Mouse (Mus musculus) skeletal muscle tissue, adult 2 months (tissue): ENCODE results near the gene Akt2.

Experiments used
- DNase-seq: peaks from one replicate; pipeline ENCODE4 v3.0.0-alpha.2; 2012; ENCODE audit warnings: low read depth, low spot score

Gene Akt2

GRCm38 (mm10) chr7:27591266-27592216, at the start of gene Akt2:
Gene Akt2, plus strand, starts transcription at chr7:27591552.
- peak; percentile 99 for DNase-seq

DNA sequence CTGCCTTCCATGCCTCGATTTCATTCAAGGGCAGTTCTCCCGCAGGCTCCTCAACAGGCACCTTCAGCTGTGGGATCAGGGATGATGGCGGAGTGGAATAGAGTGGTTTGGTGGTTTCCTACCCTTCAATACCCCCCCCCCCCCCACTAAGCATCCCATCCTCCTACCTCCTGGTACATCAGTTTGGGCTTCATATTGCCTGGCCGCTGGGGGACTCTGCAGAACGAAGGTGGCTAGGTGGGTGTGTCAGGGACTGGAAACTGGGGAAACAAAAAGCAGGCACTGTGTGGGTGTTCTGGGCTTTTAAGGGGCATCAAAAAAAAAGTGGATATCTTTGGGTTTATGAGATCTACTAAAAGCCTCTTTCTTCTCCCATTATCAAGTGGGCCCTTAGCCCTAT, 49.4 kb upstream of the Akt2 start:
- no peak for DNase-seq

GRCm38 (mm10) chr7:27542392-27543033, 48.8 kb upstream of the Akt2 start:
- DNase-seq, result peak; percentile 52

DNA sequence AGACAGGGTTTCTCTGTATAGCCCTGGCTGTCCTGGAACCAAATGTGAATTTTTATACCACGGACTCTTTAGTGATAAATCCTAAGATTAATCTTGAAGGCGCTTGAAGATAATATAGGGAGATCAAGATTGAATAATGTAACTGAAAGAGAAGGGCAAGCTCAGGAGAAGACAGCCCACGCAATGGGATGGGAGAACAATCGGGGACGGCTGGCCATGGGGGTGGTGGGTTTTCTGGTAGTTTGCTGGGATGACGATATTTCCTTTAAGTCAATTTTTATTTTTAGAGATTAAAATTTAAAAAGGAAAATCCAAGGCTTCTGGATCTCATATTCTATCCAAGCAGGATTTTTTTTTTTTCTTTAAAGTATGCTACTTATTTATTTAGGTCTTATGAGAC, 48.3 kb upstream of the Akt2 start:
- no peak for DNase-seq

DNA sequence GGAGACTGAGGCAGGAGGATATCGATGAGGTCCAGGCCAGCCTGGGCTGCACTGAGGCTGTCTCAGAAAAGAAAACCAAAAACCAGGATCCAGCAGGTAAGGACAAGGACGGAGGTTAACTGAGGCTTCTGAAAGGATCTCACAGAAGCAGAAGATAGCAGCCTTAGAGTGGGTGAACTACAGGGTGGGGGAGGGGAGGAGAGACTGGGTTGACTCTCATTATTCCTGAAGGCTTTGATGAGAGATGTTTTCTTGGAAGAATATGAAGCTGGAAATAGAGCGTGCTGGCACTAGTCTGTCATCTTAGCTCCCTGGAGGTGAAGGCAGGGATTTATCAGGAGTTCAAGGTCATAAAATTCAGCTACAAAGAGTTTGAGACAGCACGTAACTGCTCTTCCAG, 47.5 kb upstream of the Akt2 start:
- no peak for DNase-seq

DNA sequence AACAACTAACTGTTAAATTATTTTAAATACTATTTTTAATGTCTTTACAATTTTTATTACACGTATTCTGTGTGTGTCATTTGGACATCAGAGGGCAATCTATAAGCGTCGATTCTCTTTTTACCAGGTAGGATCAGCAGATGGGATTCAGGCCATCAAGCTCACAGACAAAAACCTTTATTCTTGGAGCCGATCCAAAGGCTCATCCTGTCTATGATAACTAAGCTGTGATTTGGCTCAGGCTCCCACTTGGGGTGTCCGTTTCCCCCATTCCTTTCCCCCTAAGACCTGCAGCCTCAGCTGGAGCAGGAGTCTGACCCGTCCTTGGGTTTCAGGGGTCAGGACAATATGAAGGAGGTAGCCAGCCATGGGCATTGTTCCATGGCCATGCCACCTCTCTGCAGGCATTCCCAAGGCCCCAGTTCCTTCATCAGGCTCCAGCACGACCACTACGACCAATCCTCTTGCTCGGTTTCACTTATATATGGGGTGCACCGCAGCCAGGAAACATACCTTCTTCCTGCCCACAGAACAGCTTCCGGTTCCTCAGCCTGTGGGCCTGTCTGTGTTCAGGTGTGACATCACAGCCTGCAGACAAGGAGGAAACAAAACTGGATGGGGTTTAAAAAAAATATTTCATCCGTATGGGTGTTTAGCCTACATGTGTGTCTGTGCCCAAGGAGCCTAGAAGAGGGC, 46.5 kb upstream of the Akt2 start:
- DNase-seq, result no peak

DNA sequence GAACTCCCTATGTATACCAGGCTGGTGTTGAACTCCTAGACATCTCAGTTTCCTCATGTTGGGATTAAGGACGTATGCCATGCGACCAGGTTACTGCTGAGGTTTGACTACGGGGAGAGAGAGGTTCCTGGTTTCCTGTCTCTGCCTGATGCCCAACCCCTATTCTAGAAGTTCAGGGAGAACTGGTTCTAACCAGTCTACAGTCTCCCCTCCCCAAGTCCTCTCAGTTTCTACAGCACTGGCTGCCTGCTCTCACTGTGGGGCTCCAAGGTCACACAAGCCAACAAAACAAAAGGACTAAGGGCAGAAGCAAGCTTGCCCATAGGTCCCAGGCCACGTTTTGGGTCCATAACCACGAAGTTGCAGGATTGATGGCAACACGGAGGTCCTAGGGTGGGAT, 41.8 kb upstream of the Akt2 start:
- no peak for DNase-seq

DNA sequence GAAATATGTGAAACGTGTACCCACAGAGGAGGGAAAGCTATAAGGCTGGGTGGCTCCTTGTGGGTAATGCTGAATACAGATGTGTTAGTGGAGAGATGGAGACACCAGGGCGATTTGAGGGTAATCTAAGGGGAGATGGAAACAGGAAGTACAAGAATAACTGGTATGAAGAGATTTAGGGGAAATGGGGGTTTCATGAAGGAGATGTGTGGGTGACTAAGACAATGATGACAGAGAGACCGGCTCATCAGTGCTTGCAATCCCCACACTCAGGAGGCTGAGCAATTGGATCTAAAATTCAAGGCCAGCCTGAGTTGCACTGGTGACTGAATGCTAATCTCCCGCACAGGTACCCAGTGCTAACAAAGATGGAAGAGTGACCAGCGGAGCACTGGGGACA, 39.3 kb upstream of the Akt2 start:
- DNase-seq, result no peak

GRCm38 (mm10) chr7:27552931-27553513, 38.3 kb upstream of the Akt2 start, which contains the start of the genes Pld3 and 2310022A10Rik:
Gene Pld3, minus strand, starts transcription at chr7:27553218.
Gene 2310022A10Rik, plus strand, starts transcription at chr7:27553233.
- peak; percentile 97 for DNase-seq

DNA sequence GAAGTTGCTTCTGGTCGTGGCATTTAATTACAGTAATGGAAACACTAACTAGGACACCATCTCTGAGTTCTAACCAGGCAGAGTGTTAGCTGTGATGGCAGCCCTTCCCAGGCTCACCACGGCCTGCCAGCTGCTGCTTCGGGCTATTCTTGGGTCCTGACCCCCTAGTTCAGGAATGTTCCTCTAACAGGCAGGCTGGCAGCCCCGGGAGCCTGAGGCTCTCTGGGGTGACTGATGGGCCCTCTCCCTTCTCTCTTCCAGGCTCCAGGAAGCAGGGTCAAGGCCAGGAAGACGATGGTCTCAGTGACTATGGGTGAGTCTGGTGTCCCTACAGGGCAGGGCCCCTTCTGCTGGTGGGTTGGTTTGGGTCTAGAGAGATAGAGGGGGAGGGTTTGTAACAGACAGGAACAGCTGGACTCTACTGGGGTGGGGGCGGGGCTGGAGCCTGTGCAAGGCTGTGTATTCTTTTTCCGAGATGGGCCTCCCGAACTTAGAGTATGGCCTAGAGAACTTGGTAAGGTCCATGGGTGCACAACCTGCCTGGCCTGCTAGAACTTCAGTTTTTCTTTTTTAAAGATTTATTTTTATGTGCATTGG, 31.0 kb upstream of the Akt2 start:
- peak; percentile 88 for DNase-seq

DNA sequence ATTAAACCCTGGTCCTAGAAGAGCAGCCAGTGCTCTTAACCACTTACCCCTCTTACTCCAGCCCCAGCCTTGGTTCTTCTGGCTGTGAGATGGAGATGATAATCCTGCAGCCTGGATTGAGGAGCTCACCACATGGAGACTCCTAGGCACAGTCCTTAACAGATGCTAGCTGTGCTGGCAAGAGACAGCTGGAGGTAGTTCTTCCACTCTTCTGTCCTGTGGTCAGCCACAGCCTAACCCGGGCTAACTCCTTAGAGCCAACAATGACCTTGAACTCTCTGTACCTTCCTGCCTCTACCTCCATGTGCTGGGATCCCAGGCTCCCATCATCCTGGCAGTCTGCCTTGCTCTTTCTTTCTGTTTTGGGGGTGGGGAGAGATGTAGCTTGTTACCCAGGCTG, 30.4 kb upstream of the Akt2 start:
- DNase-seq, result no peak

- DNase-seq, result no peak
Measured at GRCm38 (mm10) chr7:27569580-27570224, 21.6 kb upstream of the Akt2 start.

GRCm38 (mm10) chr7:27572133-27572532, 19.2 kb upstream of the Akt2 start:
- DNase-seq, result no peak

DNA sequence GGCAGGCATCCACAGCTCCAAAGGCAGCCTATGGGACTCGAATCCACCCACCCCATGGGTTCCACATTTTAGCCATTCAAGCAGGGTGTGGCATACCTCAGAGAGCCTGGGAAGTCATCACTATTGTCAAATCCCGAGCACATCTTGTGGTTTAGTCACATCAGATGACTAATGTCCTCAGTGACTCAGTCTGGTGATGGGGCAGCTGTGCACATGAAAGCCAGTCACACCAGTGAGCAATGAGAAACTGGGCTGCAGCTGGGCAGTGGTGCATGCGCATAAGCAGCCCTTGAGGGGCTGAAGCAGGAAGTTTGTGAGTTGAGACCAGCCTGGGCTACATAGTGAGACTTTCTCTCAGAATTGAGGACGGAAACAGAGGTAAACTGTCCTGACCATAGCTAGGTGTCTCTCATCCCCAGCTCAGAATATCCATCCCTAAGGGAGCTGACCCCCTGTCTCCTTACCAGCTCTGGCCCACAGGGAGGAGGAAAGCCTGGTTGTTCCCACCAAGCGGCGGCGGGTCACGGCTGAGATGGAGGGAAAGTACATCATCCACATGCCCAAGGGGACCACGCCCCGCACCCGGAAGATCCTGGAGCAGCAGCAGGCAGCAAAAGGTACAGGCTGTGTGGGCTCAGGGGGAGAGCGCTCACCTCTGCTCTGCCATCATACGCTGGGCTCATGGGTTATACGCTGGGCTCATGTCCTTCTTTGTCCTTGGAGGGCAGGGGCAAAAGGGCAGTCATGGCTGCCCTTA, 17.1 kb upstream of the Akt2 start:
- DNase-seq, result no peak

DNA sequence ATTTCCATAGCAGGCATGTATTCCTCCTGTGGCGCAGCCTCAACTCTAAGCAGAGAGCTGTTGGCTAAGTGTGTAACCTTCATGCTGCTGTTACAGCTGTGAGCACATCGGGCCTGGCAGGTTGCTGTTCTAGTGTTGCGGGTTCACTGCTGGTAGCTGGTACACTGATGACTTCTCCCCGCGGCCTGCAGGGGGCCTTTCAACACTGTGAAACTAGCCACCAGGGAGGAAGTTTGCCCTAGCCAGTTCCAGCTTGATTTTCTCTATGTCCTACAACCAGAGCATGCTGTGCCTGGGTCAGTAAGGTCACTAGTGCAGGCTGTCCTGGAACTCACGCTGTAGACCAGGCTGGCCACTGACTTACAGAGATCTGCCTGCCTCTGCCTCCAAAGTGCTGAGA, 14.4 kb upstream of the Akt2 start:
- no peak for DNase-seq

- no peak for DNase-seq
Measured at GRCm38 (mm10) chr7:27577589-27577988, 13.8 kb upstream of the Akt2 start.

- no peak for DNase-seq
Measured at GRCm38 (mm10) chr7:27578465-27578864, 12.9 kb upstream of the Akt2 start.

GRCm38 (mm10) chr7:27580380-27581174, 10.8 kb upstream of the Akt2 start:
- DNase-seq, result no peak

DNA sequence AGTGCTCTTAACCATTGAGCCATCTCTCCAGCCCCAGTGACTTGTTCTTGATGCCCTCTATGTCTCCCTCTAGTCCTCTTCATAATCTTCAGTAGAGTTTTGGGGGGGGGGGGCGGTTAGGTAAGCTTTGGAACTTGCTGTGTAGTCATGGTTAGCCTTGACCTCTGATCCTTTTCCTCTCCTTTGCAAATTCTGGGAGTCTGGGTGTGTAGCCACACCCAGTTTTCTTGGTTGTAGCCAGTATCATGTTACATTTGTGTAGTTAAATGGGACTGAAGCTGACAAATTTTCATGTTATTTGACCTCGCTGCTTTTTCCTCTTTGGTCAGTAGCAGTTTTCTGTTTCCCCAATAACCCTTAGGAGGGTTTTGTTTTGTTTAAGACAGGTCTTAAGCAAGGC, 4.5 kb upstream of the Akt2 start:
- no peak for DNase-seq
